Mouse (Mus musculus) embryonic fibroblast, embryonic 13.5 days (primary cell): Measurements from ENCODE around the gene Gnb2.

Experiments used
- CTCF ChIP-seq: IDR thresholded peaks from 2 replicates; pipeline ENCODE4 v1.5.1; 2011; ENCODE audit warnings: mild to moderate bottlenecking, control low read depth, low read length, moderate library complexity, borderline replicate concordance; ENCODE audit not compliant: insufficient read depth
- POLR2A ChIP-seq: IDR thresholded peaks from 2 replicates; pipeline ENCODE4 v1.6.1; 2011; ENCODE audit warnings: low read depth, mild to moderate bottlenecking, control low read depth, low read length, moderate library complexity

DNA sequence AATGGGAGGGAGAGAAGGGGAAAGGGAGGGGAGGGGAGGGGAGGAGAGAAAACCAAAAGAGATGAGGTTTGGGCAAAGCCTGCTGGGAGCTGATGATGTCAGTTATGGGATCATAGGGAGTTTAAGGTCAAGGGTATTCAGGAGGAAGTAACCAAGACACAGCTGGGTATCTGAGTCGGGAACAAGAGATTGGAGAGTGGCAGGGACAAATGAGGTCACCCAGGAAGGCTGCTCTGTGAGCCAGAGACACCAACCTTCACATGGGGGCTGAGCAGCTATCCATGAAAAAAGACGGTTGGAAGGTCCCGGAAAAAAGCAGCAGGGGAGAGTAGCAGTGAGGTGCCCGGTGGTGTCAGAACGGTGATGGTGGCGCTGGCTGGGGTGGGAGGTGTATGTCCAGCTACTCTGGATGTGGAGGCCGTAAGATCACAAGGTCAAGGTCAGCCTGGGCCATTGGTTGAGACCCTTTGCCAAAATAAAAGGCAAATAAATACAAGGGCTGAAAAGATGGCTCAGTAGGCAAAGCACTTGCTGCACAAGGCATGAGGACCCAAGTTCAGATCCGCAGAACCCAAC is 35.0 kb upstream of the Gnb2 start:
- TF ChIP-seq POLR2A (no peak), CTCF (no peak)
